Mouse (Mus musculus): ENCODE measurements around the gene Tmprss12.

DNA sequence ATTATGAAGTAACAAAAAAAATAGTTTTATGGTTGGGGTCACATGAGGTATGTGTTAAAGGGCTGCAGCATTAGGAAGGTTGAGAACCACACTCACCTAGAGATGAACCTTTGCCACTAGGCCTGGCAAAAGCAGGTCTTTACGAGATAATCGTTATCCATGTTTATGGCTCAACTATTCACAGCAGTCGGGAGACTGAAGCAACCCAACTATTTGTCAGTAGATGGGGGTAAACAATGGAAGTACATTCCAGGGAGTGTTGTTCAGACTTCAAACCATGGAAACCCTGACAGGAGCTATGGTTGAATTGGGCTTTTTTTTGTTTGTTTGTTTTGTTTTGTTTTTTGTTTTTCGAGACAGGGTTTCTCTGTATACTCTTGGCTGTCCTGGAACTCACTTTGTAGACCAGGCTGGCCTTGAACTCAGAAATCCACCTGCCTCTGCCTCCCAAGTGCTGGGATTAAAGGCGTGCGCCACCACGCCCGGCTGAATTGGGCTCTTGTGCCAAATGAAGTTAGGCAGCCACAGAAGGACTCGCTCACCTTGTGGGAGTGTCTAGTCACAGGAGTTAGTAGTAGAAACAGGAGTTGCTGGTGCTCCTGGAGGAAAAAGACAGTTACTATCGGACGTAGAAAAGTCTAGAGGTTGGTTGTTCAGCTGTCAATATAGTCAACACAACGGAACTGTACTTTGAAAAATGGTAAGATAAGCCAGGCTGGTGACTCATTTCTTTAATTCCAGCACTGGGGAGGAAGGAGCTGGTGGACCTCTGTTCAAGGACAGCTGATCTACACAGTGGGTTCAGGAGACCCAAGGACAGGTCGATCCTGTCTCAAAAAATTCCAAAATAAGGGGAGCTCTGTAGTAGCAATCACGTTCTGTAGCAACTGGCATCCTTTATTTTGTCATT is 48.8 kb upstream of the Tmprss12 start:
- TF ChIP-seq CTCF (IDR thresholded peaks at IDR 0.05; ENCODE audit: low read depth, low read length) (no peak), POLR2A (IDR thresholded peaks at IDR 0.05; ENCODE audit: borderline replicate concordance, low read depth, low read length) (no peak)

Measured in bone marrow macrophage, adult 2 months (primary cell).